Mouse (Mus musculus) hindbrain, embryonic 14.5 days (tissue): ENCODE results near the gene Exoc3l2. TPM values are rescaled to one million over a fixed set of nuclear protein-coding genes. Genes with fewer than 3 reads are reported as not detected.

Experiments used
- ATAC-seq: fragments of 200-750 bp; cut with Nextera tagmentation; 2 replicates; pipeline ENCODE4 v1.8.0; 2017; ENCODE audit warnings: moderate number of reproducible peaks, mild to moderate bottlenecking, moderate TSS enrichment, moderate library complexity; ENCODE audit not compliant: low FRiP score
- DNase-seq: peaks from one replicate; pipeline ENCODE4 v3.0.0-alpha.2; 2015; ENCODE audit warnings: low spot score
- H3K27ac ChIP-seq: fragments of 300-500 bp; sonication (generic); 2 replicates; pipeline ENCODE4 v1.5.1; 2014; ENCODE audit warnings: mild to moderate bottlenecking, moderate library complexity
- H3K27me3 ChIP-seq: fragments of 300-500 bp; sonication (generic); 2 replicates; pipeline ENCODE4 v1.6.1; 2014; ENCODE audit warnings: mild to moderate bottlenecking, low read length, mixed read lengths; ENCODE audit not compliant: control insufficient read depth, insufficient read depth
- H3K36me3 ChIP-seq: fragments of 300-500 bp; sonication (generic); replicated peaks from 2 replicates; pipeline ENCODE4 v1.6.1; 2014; ENCODE audit not compliant: control insufficient read depth, insufficient read depth
- H3K4me1 ChIP-seq: fragments of 300-500 bp; sonication (generic); replicated peaks from 2 replicates; pipeline ENCODE4 v1.6.1; 2014; ENCODE audit warnings: antibody characterized with exemption, low read length, mixed read lengths; ENCODE audit not compliant: control insufficient read depth, insufficient read depth
- H3K4me2 ChIP-seq: fragments of 300-500 bp; sonication (generic); replicated peaks from 2 replicates; pipeline ENCODE4 v1.6.1; 2014; ENCODE audit warnings: mild to moderate bottlenecking, moderate library complexity
- H3K4me3 ChIP-seq: fragments of 300-500 bp; sonication (generic); replicated peaks from 2 replicates; pipeline ENCODE4 v1.5.1; 2014; ENCODE audit warnings: mild to moderate bottlenecking, low read length
- H3K9ac ChIP-seq: fragments of 300-500 bp; sonication (generic); 2 replicates; pipeline ENCODE4 v1.6.1; 2014
- H3K9me3 ChIP-seq: fragments of 300-500 bp; sonication (generic); 2 replicates; pipeline ENCODE4 v1.6.1; 2016; ENCODE audit warnings: low read length; ENCODE audit not compliant: control insufficient read depth
- WGBS: fragments of 180-500 bp; shearing (Covaris S2); extraction: QIAGEN DNeasy Blood & Tissue Kit; methylation state at CpG from one replicate; pipeline ENCODE4 v1.1.7; 2014; 5-methylcytosine and 5-hydroxymethylcytosine counted together
- polyA plus RNA-seq: library from polyadenylated mRNA; unstranded; fragments of >200 nt; fragmentation: Nextera tagmentation; extraction: Ambion mirVana; gene quantifications from 2 replicates; pipeline ENCODE4 v1.2.1, GENCODE M21; 2014

Exoc3l2 gene
- polyA plus RNA-seq, 1 experiment from 2014 or later, result 0.79 TPM

GRCm38 (mm10) chr7:19472403-19472802, 9.3 kb downstream of the Exoc3l2 start:
- 36% methylated on average over 4 of the region's 4 CpGs for WGBS
- Histone ChIP-seq H3K27ac (no peak overlapping the region), H3K27me3 (peaks cover 79% of the 10 kb centered on the region)

GRCm38 (mm10) chr7:19473875-19474443, 10.8 kb downstream of the Exoc3l2 start:
- peaks cover 67% of the 10 kb centered on the region for H3K27me3 ChIP-seq
- H3K9ac ChIP-seq, result peak overlapping the region; percentile 77

More at GRCm38 (mm10) chr7:19472403-19472802, 9.3 kb downstream of the Exoc3l2 start:
- Histone ChIP-seq H3K4me2 (no peak overlapping the region), H3K9ac (no peak overlapping the region), H3K4me1 (no peaks in the 10 kb centered on the region), H3K36me3 (no peaks in the 10 kb centered on the region), H3K4me3 (no peak overlapping the region), H3K9me3 (no peaks in the 10 kb centered on the region)
- ATAC-seq (no peak), DNase-seq (no peak)

GRCm38 (mm10) chr7:19477084-19477483, 14.0 kb downstream of the Exoc3l2 start:
- WGBS, result 65% methylated on average over 2 of the region's 2 CpGs
- no peak for ATAC-seq

More at GRCm38 (mm10) chr7:19473875-19474443, 10.8 kb downstream of the Exoc3l2 start:
- peak; percentile 91 for ATAC-seq
- Histone ChIP-seq H3K4me2 (peak overlapping the region; percentile 75), H3K4me3 (peak overlapping the region; percentile 44), H3K27ac (peak overlapping the region; percentile 78), H3K9me3 (no peaks in the 10 kb centered on the region), H3K4me1 (no peaks in the 10 kb centered on the region), H3K36me3 (no peaks in the 10 kb centered on the region)
- WGBS, result under 1% methylated on average over 73 of the region's 89 CpGs
- DNase-seq, result peak; percentile 87

DNA sequence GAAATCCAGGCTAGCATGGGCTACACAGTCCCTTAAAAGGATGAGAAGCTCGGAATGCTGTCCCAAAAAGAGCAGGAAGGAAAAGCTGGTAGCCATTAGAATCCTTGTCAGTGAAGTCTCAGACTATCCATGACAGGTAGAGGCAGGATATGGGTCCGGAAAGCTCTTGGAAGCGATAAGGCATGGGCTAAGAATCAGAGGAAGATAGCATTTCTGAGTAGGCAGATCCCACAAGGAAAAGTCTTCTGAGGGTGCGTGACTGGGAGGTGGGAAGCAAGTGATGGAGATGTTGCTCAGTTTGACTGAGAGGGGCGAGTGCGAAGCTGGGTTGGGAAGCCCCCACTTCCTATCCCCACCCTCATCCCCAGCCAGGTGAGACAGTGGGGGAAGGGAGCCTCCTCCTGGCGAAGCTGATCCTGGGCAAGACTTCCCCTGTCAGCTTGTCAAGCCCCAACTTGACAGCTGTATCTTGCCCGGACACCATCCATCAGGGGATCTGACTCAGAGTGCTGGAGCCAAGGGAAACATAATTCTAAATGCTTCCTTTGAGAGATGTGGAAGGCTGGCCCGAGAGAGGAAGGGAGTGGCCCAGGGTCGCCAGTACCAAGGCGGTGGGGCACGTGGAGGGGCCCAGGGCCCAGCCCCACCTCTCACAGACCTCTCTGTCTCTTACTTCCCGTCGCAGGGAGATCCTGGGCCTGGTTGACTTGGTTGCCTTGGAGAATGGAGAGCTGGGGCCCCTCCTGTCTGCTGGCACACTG, 14.7 kb downstream of the Exoc3l2 start:
- no peak overlapping the region for H3K4me3 ChIP-seq

More at GRCm38 (mm10) chr7:19477084-19477483, 14.0 kb downstream of the Exoc3l2 start:
- Histone ChIP-seq H3K4me2 (no peak overlapping the region), H3K4me1 (no peaks in the 10 kb centered on the region), H3K27ac (no peak overlapping the region), H3K27me3 (peaks cover 37% of the 10 kb centered on the region), H3K4me3 (no peak overlapping the region), H3K9me3 (no peaks in the 10 kb centered on the region), H3K9ac (no peak overlapping the region), H3K36me3 (no peaks in the 10 kb centered on the region)
- no peak for DNase-seq

DNA sequence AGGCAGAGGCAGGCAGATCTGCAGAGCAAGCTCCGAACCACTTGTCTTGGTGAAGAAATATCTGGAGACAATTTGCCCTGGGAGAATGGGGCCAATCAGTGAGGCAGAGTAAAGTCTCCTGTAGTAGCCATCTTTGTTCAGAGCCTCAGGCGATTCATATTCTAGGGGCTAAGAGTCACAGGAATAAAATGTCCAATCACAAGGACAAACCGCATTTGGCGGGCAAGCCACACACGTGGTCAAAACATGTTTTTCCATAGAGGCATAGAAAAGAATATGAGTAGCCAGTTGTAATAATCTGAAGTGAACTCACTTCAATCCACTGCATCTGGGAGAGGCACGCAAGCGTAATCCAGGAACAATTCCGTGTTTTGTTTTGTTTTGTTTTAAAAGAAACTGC, 20.1 kb downstream of the Exoc3l2 start:
- 86% methylated on average over 8 of the region's 8 CpGs for WGBS
- H3K27me3 ChIP-seq, result peaks cover 11% of the 10 kb centered on the region
- H3K9ac ChIP-seq, result no peak overlapping the region
- no peak overlapping the region for H3K4me3 ChIP-seq
- no peak overlapping the region for H3K4me2 ChIP-seq
- ATAC-seq, result no peak
- DNase-seq, result no peak
- H3K36me3 ChIP-seq, result no peaks in the 10 kb centered on the region
- no peak overlapping the region for H3K27ac ChIP-seq
- H3K9me3 ChIP-seq, result no peaks in the 10 kb centered on the region
- H3K4me1 ChIP-seq, result no peaks in the 10 kb centered on the region

More for the DNA sequence above, 14.7 kb downstream of the Exoc3l2 start:
- Histone ChIP-seq H3K9ac (no peak overlapping the region), H3K4me2 (no peak overlapping the region), H3K27ac (no peak overlapping the region), H3K36me3 (no peaks in the 10 kb centered on the region), H3K4me1 (no peaks in the 10 kb centered on the region), H3K9me3 (no peaks in the 10 kb centered on the region), H3K27me3 (peaks cover 30% of the 10 kb centered on the region)
- 27% methylated on average over 14 of the region's 14 CpGs for WGBS
- ATAC-seq (no peak), DNase-seq (no peak)

- H3K9me3 ChIP-seq, result no peaks in the 10 kb centered on the region
- 0 out of 2 replicates have a peak, but pooled peaks cover 6% of the 10 kb centered on the region for H3K4me1 ChIP-seq
- 86% methylated on average over 1 of the region's 1 CpGs for WGBS
- ATAC-seq, result no peak
- DNase-seq, result no peak
- no peak overlapping the region for H3K4me3 ChIP-seq
- H3K36me3 ChIP-seq, result no peaks in the 10 kb centered on the region
- no peak overlapping the region for H3K9ac ChIP-seq
- peaks cover 33% of the 10 kb centered on the region for H3K27me3 ChIP-seq
- H3K27ac ChIP-seq, result no peak overlapping the region
- no peak overlapping the region for H3K4me2 ChIP-seq
Measured at GRCm38 (mm10) chr7:19485488-19485887, 22.4 kb downstream of the Exoc3l2 start.

DNA sequence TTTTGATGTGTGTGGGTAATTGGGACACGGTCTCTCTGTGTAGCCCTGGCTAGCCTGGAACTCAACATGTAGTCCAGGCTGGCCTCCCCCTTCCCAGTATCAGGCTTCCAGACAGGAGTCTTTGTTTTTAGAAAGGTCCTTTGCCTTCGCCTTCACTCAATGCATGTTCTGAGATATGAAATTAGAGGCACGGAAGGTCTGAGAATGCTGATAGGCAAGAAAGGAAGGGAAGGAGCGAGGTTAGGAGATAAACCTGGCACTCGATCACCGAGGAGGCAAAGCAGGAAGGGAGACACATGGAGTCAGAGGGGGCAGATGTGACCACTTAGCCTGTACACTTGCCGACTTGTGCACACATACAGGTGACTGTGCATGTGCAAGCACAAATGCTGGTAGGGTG, 23.4 kb downstream of the Exoc3l2 start:
- DNase-seq (no peak), ATAC-seq (no peak)
- H3K4me3 ChIP-seq, result no peak overlapping the region
- peaks cover 43% of the 10 kb centered on the region for H3K27me3 ChIP-seq
- H3K27ac ChIP-seq, result no peak overlapping the region
- no peak overlapping the region for H3K4me2 ChIP-seq
- peaks cover 6% of the 10 kb centered on the region; the same call in 1 of the 2 replicates for H3K4me1 ChIP-seq
- no peaks in the 10 kb centered on the region for H3K9me3 ChIP-seq
- no peaks in the 10 kb centered on the region for H3K36me3 ChIP-seq
- WGBS, result 91% methylated on average over 7 of the region's 7 CpGs
- no peak overlapping the region for H3K9ac ChIP-seq

GRCm38 (mm10) chr7:19489525-19489924, 26.4 kb downstream of the Exoc3l2 start:
- Histone ChIP-seq H3K27ac (no peak overlapping the region), H3K4me1 (peaks cover 11% of the 10 kb centered on the region; the same call in 1 of the 2 replicates), H3K27me3 (peaks cover 58% of the 10 kb centered on the region), H3K4me3 (peak overlapping the region; percentile 24), H3K9me3 (no peaks in the 10 kb centered on the region), H3K36me3 (no peaks in the 10 kb centered on the region), H3K9ac (peak overlapping the region; percentile 47), H3K4me2 (peak overlapping the region; percentile 47)
- WGBS, result 8% methylated on average over 30 of the region's 31 CpGs
- DNase-seq (no peak), ATAC-seq (peak; percentile 59; the same call in 1 of the 2 replicates)

DNA sequence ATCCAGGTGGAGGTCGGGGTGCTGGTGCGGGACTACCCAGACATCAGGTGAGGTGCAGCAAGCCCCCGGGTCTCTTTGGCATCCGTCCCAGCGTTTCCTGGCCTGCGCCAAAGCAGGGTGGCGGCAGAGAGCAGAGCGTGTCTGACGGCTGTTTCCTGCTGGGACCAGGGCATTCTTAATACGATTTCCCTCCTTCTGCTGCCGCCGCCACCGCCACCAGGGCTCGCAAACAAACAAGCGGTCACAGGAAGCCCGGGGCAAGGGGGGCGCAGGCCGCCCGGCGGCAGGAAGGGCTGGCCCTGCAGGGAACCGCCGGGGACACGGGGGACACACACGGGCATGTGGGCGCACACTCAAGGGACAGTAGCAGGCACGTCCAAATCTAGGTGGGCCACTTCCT, 28.6 kb downstream of the Exoc3l2 start:
- Histone ChIP-seq H3K36me3 (no peaks in the 10 kb centered on the region), H3K9me3 (no peaks in the 10 kb centered on the region), H3K27ac (no peak overlapping the region), H3K27me3 (peaks cover 58% of the 10 kb centered on the region), H3K9ac (peak overlapping the region; percentile 46; the same call in 1 of the 2 replicates), H3K4me1 (peaks cover 11% of the 10 kb centered on the region; the same call in 1 of the 2 replicates), H3K4me3 (peak overlapping the region; percentile 13; the same call in 1 of the 2 replicates), H3K4me2 (peak overlapping the region; percentile 40)
- DNase-seq (no peak), ATAC-seq (no peak)
- whole genome bisulfite sequencing, result 3% methylated on average over 26 of the region's 26 CpGs
